Mouse (Mus musculus): ENCODE results near the gene Mmp19. TPM values are rescaled to one million over a fixed set of nuclear protein-coding genes. Genes with fewer than 3 reads are reported as not detected.

Mmp19 gene
- polyA plus RNA-seq, 1 experiment from 2014 or later: 0.30 TPM

- 24% methylated on average over 5 of the region's 5 CpGs for WGBS
- no peaks in the 10 kb centered on the region for H3K9me3 ChIP-seq (replicated peaks)
- no peaks in the 10 kb centered on the region for H3K27me3 ChIP-seq (ENCODE audit: low read depth, poor library complexity, severe bottlenecking)
- no peak overlapping the region for H3K4me3 ChIP-seq
- H3K4me1 ChIP-seq: peaks cover 15% of the 10 kb centered on the region
- peaks cover 7% of the 10 kb centered on the region for H3K36me3 ChIP-seq
- no peak overlapping the region for H3K27ac ChIP-seq
- DNase-seq (ENCODE audit: low spot score): no peak
These were observed 17.0 kb upstream of the Mmp19 start for GRCm38 (mm10) chr10:128773685-128774084.

DNA sequence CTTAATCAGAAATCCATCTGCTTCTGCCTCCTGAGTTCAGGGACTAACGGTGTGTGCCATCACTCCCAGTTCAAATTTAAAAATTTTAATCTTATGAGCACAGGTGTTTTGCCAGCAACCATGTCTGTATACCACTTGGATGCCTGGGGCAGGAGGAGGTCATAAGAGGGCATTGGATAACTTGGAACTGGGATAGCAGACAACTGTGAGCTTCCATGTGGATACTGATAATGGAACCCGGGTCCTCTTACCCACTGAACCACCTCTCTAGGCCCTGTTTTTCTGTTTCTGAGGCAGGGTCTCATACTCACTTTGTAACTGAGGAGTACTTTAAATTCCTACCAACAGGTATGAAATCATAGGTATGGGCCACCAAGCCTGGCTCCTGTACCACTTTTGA, 12.3 kb upstream of the Mmp19 start:
- 94% methylated on average over 2 of the region's 2 CpGs for WGBS
- H3K9me3 ChIP-seq (replicated peaks): no peaks in the 10 kb centered on the region
- peak overlapping the region; percentile 87 for H3K27ac ChIP-seq
- H3K36me3 ChIP-seq: no peaks in the 10 kb centered on the region
- H3K4me3 ChIP-seq: no peak overlapping the region
- DNase-seq (ENCODE audit: low spot score): no peak
- H3K27me3 ChIP-seq (ENCODE audit: low read depth, poor library complexity, severe bottlenecking): no peaks in the 10 kb centered on the region
- H3K4me1 ChIP-seq: peaks cover 32% of the 10 kb centered on the region

DNA sequence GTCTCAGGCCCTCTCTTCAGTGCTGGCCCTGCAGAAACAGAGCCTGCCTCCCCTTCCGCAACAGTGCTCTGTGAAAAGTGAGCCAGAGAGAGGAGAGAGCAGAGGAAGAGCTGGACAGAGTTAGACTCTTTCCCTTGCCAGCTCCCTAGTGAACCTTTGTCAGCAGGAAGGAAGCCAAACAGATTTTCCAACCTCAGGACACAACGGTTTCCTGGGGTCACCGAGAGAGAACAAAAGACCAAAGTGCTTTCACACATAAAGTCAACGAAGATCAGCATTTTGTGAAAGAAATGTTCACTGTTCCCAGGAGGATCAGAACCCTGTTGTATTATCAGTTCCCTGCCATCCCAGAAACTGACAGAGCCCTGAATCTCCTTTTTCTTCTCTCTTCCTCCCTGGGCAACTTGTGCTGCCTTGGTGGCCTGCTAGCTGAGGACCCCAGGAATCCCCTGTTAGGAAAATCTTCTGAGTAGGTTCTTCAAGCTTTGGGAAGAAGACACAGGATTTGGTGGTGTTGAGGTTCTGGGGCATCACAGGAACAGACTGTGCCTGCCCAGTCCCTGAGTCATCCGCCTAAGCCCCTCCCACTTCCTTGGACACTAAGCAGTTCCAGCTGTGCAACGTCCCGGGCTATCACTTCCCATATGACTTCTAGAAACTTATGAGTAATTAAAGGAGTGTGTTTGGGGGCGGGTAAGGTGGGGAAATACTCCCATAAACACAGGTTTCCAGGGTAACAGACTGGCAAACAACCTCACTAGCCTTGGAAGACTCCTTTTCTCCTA, 11.5 kb upstream of the Mmp19 start:
- H3K36me3 ChIP-seq: no peaks in the 10 kb centered on the region
- peak; percentile 83 for DNase-seq (ENCODE audit: low spot score)
- 28% methylated on average over 8 of the region's 8 CpGs for WGBS

DNA sequence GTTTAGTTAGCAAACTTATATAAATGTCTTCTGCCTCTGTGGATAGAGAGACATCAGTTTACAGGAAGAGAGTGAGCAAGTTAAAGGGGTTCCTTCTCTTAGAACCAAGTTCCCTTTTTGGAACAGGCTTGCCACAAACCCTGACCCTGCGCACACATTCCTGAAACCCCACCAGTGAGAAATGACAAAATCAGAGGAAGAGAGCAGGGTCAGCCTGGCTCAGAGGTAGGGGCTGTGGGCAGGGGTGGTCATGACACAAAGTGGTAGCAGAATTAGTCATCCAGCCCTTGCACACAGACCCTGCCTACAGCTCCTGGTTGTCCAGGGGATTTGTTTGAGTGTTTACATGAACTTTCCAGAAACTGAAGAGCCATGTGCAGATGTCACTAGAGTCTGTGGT, 10.5 kb upstream of the Mmp19 start:
- 90% methylated on average over 1 of the region's 1 CpGs for WGBS
- no peak for DNase-seq (ENCODE audit: low spot score)
- Histone ChIP-seq H3K36me3 (no peaks in the 10 kb centered on the region), H3K9me3 (replicated peaks) (no peaks in the 10 kb centered on the region; the same call in 1 of the 2 replicates), H3K27me3 (ENCODE audit: low read depth, poor library complexity, severe bottlenecking) (no peaks in the 10 kb centered on the region), H3K4me3 (no peak overlapping the region), H3K27ac (peak overlapping the region; percentile 87), H3K4me1 (peaks cover 26% of the 10 kb centered on the region)

More for the DNA sequence above, 11.5 kb upstream of the Mmp19 start:
- H3K27ac ChIP-seq: peak overlapping the region; percentile 87
- no peaks in the 10 kb centered on the region; the same call in 1 of the 2 replicates for H3K9me3 ChIP-seq (replicated peaks)
- 0 out of 2 replicates have a peak overlapping the region, but pooled peaks have one; percentile 16 for H3K4me3 ChIP-seq
- H3K4me1 ChIP-seq: peaks cover 26% of the 10 kb centered on the region
- H3K27me3 ChIP-seq (ENCODE audit: low read depth, poor library complexity, severe bottlenecking): no peaks in the 10 kb centered on the region

DNA sequence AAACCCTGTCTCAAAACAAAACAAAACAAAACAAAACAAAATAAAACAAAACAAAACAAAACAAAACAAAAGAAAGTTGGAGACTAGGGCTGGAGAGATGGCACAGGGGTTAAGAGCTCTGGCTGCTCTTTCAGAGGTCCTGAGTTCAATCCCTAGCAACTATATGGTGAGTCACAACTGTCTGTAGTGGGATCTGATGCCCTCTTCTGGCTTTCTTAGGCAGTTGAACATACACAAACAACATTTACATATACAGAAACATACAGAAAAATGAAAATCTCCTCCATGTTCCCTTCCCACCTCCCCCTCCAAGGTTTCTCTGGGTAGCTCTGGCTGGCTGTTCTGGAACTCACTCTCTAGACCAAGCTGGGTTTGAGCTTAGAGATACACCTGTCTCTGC, 1.3 kb downstream of the Mmp19 start:
- no peak overlapping the region for H3K4me3 ChIP-seq
- no peaks in the 10 kb centered on the region for H3K36me3 ChIP-seq
- no peak for DNase-seq (ENCODE audit: low spot score)
- H3K27ac ChIP-seq: no peak overlapping the region
- no peaks in the 10 kb centered on the region for H3K4me1 ChIP-seq
- no peaks in the 10 kb centered on the region for H3K9me3 ChIP-seq (replicated peaks)
- no peaks in the 10 kb centered on the region for H3K27me3 ChIP-seq (ENCODE audit: low read depth, poor library complexity, severe bottlenecking)

- Histone ChIP-seq H3K27me3 (ENCODE audit: low read depth, poor library complexity, severe bottlenecking) (no peaks in the 10 kb centered on the region), H3K36me3 (peaks cover 4% of the 10 kb centered on the region; the same call in 1 of the 2 replicates), H3K4me3 (no peak overlapping the region), H3K4me1 (no peaks in the 10 kb centered on the region), H3K27ac (no peak overlapping the region), H3K9me3 (replicated peaks) (no peaks in the 10 kb centered on the region)
- no peak for DNase-seq (ENCODE audit: low spot score)
- WGBS: 83% methylated on average over 1 of the region's 1 CpGs
These were observed 2.5 kb downstream of the Mmp19 start for GRCm38 (mm10) chr10:128793258-128793657.

DNA sequence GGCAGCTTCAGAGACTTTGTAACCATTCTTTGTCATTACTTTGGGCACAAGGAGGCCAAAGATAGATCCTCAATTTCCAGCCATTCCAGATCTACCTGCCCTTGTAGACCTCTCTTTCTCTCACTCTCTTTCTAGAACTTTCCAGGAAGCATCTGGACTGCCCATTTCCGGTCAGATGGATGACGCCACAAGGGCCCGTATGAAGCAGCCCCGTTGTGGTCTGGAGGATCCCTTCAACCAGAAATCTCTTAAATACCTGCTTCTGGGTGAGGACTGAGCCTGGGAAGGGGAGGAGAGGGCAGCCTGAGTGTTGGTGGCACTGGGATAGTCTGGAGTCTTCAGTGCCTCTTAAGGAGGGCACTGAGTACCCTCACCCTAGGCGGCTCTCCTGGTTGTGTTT, 3.7 kb downstream of the Mmp19 start:
- Histone ChIP-seq H3K9me3 (replicated peaks) (no peaks in the 10 kb centered on the region), H3K4me1 (no peaks in the 10 kb centered on the region), H3K27ac (no peak overlapping the region), H3K36me3 (peaks cover 7% of the 10 kb centered on the region; the same call in 1 of the 2 replicates), H3K27me3 (ENCODE audit: low read depth, poor library complexity, severe bottlenecking) (no peaks in the 10 kb centered on the region), H3K4me3 (no peak overlapping the region)
- no peak for DNase-seq (ENCODE audit: low spot score)
- 89% methylated on average over 5 of the region's 5 CpGs for WGBS

- H3K27me3 ChIP-seq (ENCODE audit: low read depth, poor library complexity, severe bottlenecking): no peaks in the 10 kb centered on the region
- peaks cover 19% of the 10 kb centered on the region for H3K36me3 ChIP-seq
- no peak overlapping the region for H3K4me3 ChIP-seq
- H3K9me3 ChIP-seq (replicated peaks): no peaks in the 10 kb centered on the region
- 93% methylated on average over 3 of the region's 3 CpGs for WGBS
- H3K27ac ChIP-seq: no peak overlapping the region
- H3K4me1 ChIP-seq: no peaks in the 10 kb centered on the region
- DNase-seq (ENCODE audit: low spot score): no peak
These were observed 4.9 kb downstream of the Mmp19 start for GRCm38 (mm10) chr10:128795581-128795980.

DNA sequence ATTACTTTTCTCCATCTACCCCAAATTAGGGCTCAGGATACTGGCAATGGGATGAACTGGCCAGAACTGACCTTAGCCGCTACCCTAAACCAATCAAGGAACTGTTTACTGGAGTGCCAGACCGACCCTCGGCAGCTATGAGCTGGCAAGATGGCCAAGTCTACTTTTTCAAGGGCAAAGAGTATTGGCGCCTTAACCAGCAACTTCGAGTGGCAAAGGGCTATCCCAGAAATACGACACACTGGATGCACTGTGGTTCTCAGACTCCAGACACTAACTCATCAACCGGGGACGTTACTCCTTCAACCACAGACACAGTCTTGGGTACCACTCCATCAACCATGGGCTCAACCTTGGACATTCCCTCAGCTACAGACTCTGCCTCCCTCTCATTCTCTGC, 8.0 kb downstream of the Mmp19 start:
- H3K9me3 ChIP-seq (replicated peaks): no peaks in the 10 kb centered on the region
- DNase-seq (ENCODE audit: low spot score): no peak
- H3K27ac ChIP-seq: no peak overlapping the region
- 94% methylated on average over 8 of the region's 8 CpGs for WGBS
- H3K4me1 ChIP-seq: peaks cover 19% of the 10 kb centered on the region
- no peak overlapping the region for H3K4me3 ChIP-seq
- no peaks in the 10 kb centered on the region for H3K27me3 ChIP-seq (ENCODE audit: low read depth, poor library complexity, severe bottlenecking)
- peaks cover 33% of the 10 kb centered on the region for H3K36me3 ChIP-seq

GRCm38 (mm10) chr10:128801981-128802495, 11.3 kb downstream of the Mmp19 start:
- Histone ChIP-seq H3K27ac (no peak overlapping the region), H3K4me1 (peaks cover 36% of the 10 kb centered on the region), H3K4me3 (no peak overlapping the region; the same call in 1 of the 2 replicates), H3K36me3 (peaks cover 42% of the 10 kb centered on the region), H3K9me3 (replicated peaks) (no peaks in the 10 kb centered on the region), H3K27me3 (ENCODE audit: low read depth, poor library complexity, severe bottlenecking) (no peaks in the 10 kb centered on the region)
- 86% methylated on average over 16 of the region's 16 CpGs for WGBS
- no peak for DNase-seq (ENCODE audit: low spot score)

- Histone ChIP-seq H3K9me3 (replicated peaks) (no peaks in the 10 kb centered on the region), H3K4me1 (peaks cover 45% of the 10 kb centered on the region), H3K27me3 (ENCODE audit: low read depth, poor library complexity, severe bottlenecking) (no peaks in the 10 kb centered on the region), H3K27ac (no peak overlapping the region; the same call in 1 of the 2 replicates), H3K36me3 (peaks cover 50% of the 10 kb centered on the region), H3K4me3 (peak overlapping the region; percentile 79)
- WGBS: 57% methylated on average over 4 of the region's 4 CpGs
- DNase-seq (ENCODE audit: low spot score): no peak
These were observed 12.2 kb downstream of the Mmp19 start for GRCm38 (mm10) chr10:128802956-128803355.

DNA sequence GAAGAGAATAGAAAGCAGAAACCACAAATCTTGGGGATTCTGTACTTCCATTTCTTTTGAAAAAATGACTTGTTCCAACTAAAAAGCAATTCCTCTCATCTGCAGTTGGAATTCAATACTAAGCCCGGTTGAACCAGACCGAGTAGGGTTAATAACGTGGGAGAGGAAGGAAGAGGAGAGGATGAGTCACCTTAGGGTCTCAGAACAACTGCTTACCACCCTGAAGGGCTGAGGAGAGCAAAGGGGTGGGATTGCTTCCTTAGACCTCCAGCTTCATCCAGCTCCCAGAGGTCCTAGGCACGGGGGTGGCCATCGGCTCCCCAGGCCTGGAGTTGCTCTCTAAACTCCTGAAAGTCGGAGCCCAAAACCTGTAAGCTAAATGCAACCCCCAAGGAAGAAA, 12.7 kb downstream of the Mmp19 start:
- no peaks in the 10 kb centered on the region for H3K27me3 ChIP-seq (ENCODE audit: low read depth, poor library complexity, severe bottlenecking)
- no peak for DNase-seq (ENCODE audit: low spot score)
- 20% methylated on average over 6 of the region's 6 CpGs for WGBS
- H3K4me1 ChIP-seq: peaks cover 47% of the 10 kb centered on the region
- peaks cover 50% of the 10 kb centered on the region for H3K36me3 ChIP-seq
- peak overlapping the region; percentile 79 for H3K4me3 ChIP-seq
- no peaks in the 10 kb centered on the region for H3K9me3 ChIP-seq (replicated peaks)
- H3K27ac ChIP-seq: peak overlapping the region; percentile 93

DNA sequence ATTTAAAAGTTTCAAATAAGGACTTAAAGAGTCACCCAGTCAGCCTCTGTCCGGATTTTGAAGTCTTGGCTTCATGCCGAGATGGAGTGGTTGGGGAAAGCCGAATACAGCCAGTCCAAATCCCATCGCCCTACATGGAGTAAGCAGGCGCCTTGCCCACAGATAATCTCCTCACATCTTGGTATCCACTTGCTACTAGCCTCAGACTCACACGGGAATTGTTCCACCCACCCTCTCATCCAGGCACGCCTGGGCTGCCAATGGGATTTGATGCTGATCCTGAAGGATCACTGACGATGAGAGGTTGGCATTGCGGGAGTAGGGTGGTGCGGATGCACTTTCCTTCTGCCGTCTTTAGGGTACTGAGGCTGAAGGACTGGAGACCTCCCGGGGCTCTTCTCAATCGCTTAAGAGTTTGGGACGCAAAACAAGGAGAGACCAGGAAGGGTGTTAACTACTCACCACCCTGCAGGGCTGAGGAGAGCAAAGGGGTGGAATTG, 13.1 kb downstream of the Mmp19 start, which contains the start of gene Dnajc14:
Gene Dnajc14, plus strand, starts transcription at position 292 of the 500 bp plus-strand sequence.
- peak within 1 kb of the TSS; percentile 93 for H3K27ac ChIP-seq
- H3K27me3 ChIP-seq (ENCODE audit: low read depth, poor library complexity, severe bottlenecking): no peaks in the 10 kb centered on the region
- WGBS: 1% methylated on average over 14 of the region's 14 CpGs
- H3K36me3 ChIP-seq: peaks cover 55% of the 10 kb centered on the region
- DNase-seq (ENCODE audit: low spot score): peak; percentile 67
- H3K9me3 ChIP-seq (replicated peaks): no peaks in the 10 kb centered on the region
- peaks cover 52% of the 10 kb centered on the region for H3K4me1 ChIP-seq
- peak within 1 kb of the TSS; percentile 79 for H3K4me3 ChIP-seq
